Mouse (Mus musculus) central nervous system, embryonic 14 days (tissue): ENCODE results near the gene Atp5h. TPM values are rescaled to one million over a fixed set of nuclear protein-coding genes. Genes with fewer than 3 reads are reported as not detected.

Source experiments
- polyA plus RNA-seq: library from polyadenylated mRNA; depleted of rRNA; stranded (reverse); fragments of >200 nt; gene quantifications from 2 replicates; pipeline ENCODE4 v1.2.3, GENCODE M21; 2012; rRNA removed

Gene Atp5h
- 497 and 500 TPM in 2 replicates for polyA plus RNA-seq

GRCm38 (mm10) chr11:115419531-115420237, at the start of gene Atp5h, which contains the start of gene Kctd2:
Gene Atp5h (minus strand): TSS chr11:115419962.
Gene Kctd2 (plus strand): TSS chr11:115420128.

GRCm38 (mm10) chr11:115462243-115462891, 42.6 kb upstream of the Atp5h start, which contains the start of gene Slc16a5:
Gene Slc16a5 (plus strand): TSS chr11:115462474.

GRCm38 (mm10) chr11:115439906-115440595, 20.3 kb upstream of the Atp5h start, which contains the start of gene Trim80:
Gene Trim80 (plus strand): TSS chr11:115440545.

GRCm38 (mm10) chr11:115403338-115404124, 16.2 kb downstream of the Atp5h start, which contains the start of gene Mrpl58:
Gene Mrpl58 (plus strand): TSS chr11:115403752.

GRCm38 (mm10) chr11:115381743-115382539, 37.8 kb downstream of the Atp5h start, which contains the start of gene Cdr2l:
Gene Cdr2l (plus strand): TSS chr11:115381916.

GRCm38 (mm10) chr11:115367395-115367944, 52.3 kb downstream of the Atp5h start, which contains the start of gene Hid1:
Gene Hid1 (minus strand): TSS chr11:115367756.

Other genes with a start within 250 kb of the Atp5h start
- gene Tmem104, start 232.5 kb downstream of the Atp5h start, polyA plus RNA-seq, result 5.6 and 6.9 TPM in 2 replicates
- 22.3 and 23.1 TPM in 2 replicates for gene Nat9, start 232.1 kb downstream of the Atp5h start, polyA plus RNA-seq
- gene Grin2c, start 152.7 kb downstream of the Atp5h start, polyA plus RNA-seq, result 0.96 and 1.0 TPM in 2 replicates
- 26.5 and 29.2 TPM in 2 replicates for gene Fdxr, start 142.9 kb downstream of the Atp5h start, polyA plus RNA-seq
- 1.8 and 2.4 TPM in 2 replicates for gene Fads6, start 122.3 kb downstream of the Atp5h start, polyA plus RNA-seq
- gene Otop2, start 112.8 kb downstream of the Atp5h start, polyA plus RNA-seq, result 0.10 TPM in 2 replicates
- gene Ush1g, start 97.9 kb downstream of the Atp5h start, polyA plus RNA-seq, result 0.05 TPM in 2 replicates
- 0.36 and 0.41 TPM in 2 replicates for gene Otop3, start 85.2 kb downstream of the Atp5h start, polyA plus RNA-seq
- gene Hid1, start 52.2 kb downstream of the Atp5h start, polyA plus RNA-seq, result 45.1 and 49.4 TPM in 2 replicates
- 34.8 and 35.1 TPM in 2 replicates for gene Cdr2l, start 38.0 kb downstream of the Atp5h start, polyA plus RNA-seq
- 134 and 152 TPM in 2 replicates for gene Mrpl58, start 16.2 kb downstream of the Atp5h start, polyA plus RNA-seq
- gene Kctd2, start 166 bp upstream of the Atp5h start, polyA plus RNA-seq, result 51.5 and 51.6 TPM in 2 replicates
- 0.04 and 0.06 TPM in 2 replicates for gene Trim80, start 20.6 kb upstream of the Atp5h start, polyA plus RNA-seq
- gene Slc16a5, start 42.5 kb upstream of the Atp5h start, polyA plus RNA-seq, result 0.18 TPM in 1 of 2 replicates, not detected in the other
- gene Armc7, start 55.7 kb upstream of the Atp5h start, polyA plus RNA-seq, result 11.7 and 12.9 TPM in 2 replicates
- 80.7 and 82.5 TPM in 2 replicates for gene Nt5c, start 71.9 kb upstream of the Atp5h start, polyA plus RNA-seq
- gene Jpt1, start 94.4 kb upstream of the Atp5h start, polyA plus RNA-seq, result 1,013 and 1,226 TPM in 2 replicates
- gene Sumo2, start 116.3 kb upstream of the Atp5h start, polyA plus RNA-seq, result 662 and 802 TPM in 2 replicates
- 151 and 152 TPM in 2 replicates for gene Nup85, start 144.5 kb upstream of the Atp5h start, polyA plus RNA-seq
- gene Mrps7, start 184.0 kb upstream of the Atp5h start, polyA plus RNA-seq, result 39.4 and 39.7 TPM in 2 replicates
- 48.1 and 53.0 TPM in 2 replicates for gene Gga3, start 184.1 kb upstream of the Atp5h start, polyA plus RNA-seq
- gene Mif4gd, start 193.0 kb upstream of the Atp5h start, polyA plus RNA-seq, result 19.2 and 23.0 TPM in 2 replicates
- gene Slc25a19, start 208.3 kb upstream of the Atp5h start, polyA plus RNA-seq, result 53.5 and 57.1 TPM in 2 replicates